Mouse (Mus musculus) right cerebral cortex, postnatal 25 days (tissue): Measurements from ENCODE around the gene Rrm2.
"Not testable (repeated sequence)": the region's sequence is repeated elsewhere in the genome, so short reads cannot be mapped to it uniquely, and the experiment has no call there.

Experiments
- DNase-seq: peaks from one replicate; pipeline ENCODE4 v3.0.0; 2022

The Rrm2 gene

GRCm38 (mm10) chr12:24706764-24707479, 1.1 kb upstream of the Rrm2 start:
- no peak for DNase-seq

GRCm38 (mm10) chr12:24707480-24707802, 600 bp upstream of the Rrm2 start:
- DNase-seq = no peak

- no peak for DNase-seq
Observed at GRCm38 (mm10) chr12:24708824-24709218, 780 bp downstream of the Rrm2 start.

GRCm38 (mm10) chr12:24709409-24709808, 1.4 kb downstream of the Rrm2 start:
- no peak for DNase-seq

GRCm38 (mm10) chr12:24709831-24710508, 1.9 kb downstream of the Rrm2 start:
- no peak for DNase-seq

GRCm38 (mm10) chr12:24710672-24711071, 2.6 kb downstream of the Rrm2 start:
- no peak for DNase-seq

GRCm38 (mm10) chr12:24712396-24712795, 4.4 kb downstream of the Rrm2 start:
- no peak for DNase-seq

- no peak for DNase-seq
Observed at GRCm38 (mm10) chr12:24714579-24715255, 6.7 kb downstream of the Rrm2 start.

- no peak for DNase-seq
Observed at GRCm38 (mm10) chr12:24715268-24715896, 7.3 kb downstream of the Rrm2 start.

GRCm38 (mm10) chr12:24716721-24717301, 8.8 kb downstream of the Rrm2 start:
- peak; percentile 43 for DNase-seq

GRCm38 (mm10) chr12:24723434-24723833, 15.4 kb downstream of the Rrm2 start:
- no peak for DNase-seq

- no peak for DNase-seq
Observed at GRCm38 (mm10) chr12:24723859-24724258, 15.8 kb downstream of the Rrm2 start.

- DNase-seq = no peak
Observed at GRCm38 (mm10) chr12:24724369-24724768, 16.3 kb downstream of the Rrm2 start.

GRCm38 (mm10) chr12:24734828-24735394, 26.9 kb downstream of the Rrm2 start:
- DNase-seq = peak; percentile 15

- no peak for DNase-seq
Observed at GRCm38 (mm10) chr12:24736956-24737355, 28.9 kb downstream of the Rrm2 start.

- no peak for DNase-seq
Observed at GRCm38 (mm10) chr12:24739963-24740362, 31.9 kb downstream of the Rrm2 start.

GRCm38 (mm10) chr12:24741535-24741934, 33.5 kb downstream of the Rrm2 start:
- not testable (repeated sequence) for DNase-seq

GRCm38 (mm10) chr12:24744309-24744708, 36.3 kb downstream of the Rrm2 start:
- DNase-seq = no peak

- DNase-seq = no peak
Observed at GRCm38 (mm10) chr12:24746579-24747296, 38.7 kb downstream of the Rrm2 start.

- no peak for DNase-seq
Observed at GRCm38 (mm10) chr12:24747297-24747696, 39.3 kb downstream of the Rrm2 start.

- no peak for DNase-seq
Observed at GRCm38 (mm10) chr12:24750521-24750920, 42.5 kb downstream of the Rrm2 start.

- DNase-seq = no peak
Observed at GRCm38 (mm10) chr12:24753680-24754079, 45.6 kb downstream of the Rrm2 start.
